Mouse (Mus musculus) skeletal muscle tissue, adult 2 months (tissue): ENCODE data around the gene Tac1.
"Not testable (repeated sequence)": the region's sequence is repeated elsewhere in the genome, so short reads cannot be mapped to it uniquely, and the experiment has no call there.

ENCODE experiments used
- DNase-seq: peaks from one replicate; pipeline ENCODE4 v3.0.0-alpha.2; 2012; ENCODE audit warnings: low read depth, low spot score

The Tac1 gene

DNA sequence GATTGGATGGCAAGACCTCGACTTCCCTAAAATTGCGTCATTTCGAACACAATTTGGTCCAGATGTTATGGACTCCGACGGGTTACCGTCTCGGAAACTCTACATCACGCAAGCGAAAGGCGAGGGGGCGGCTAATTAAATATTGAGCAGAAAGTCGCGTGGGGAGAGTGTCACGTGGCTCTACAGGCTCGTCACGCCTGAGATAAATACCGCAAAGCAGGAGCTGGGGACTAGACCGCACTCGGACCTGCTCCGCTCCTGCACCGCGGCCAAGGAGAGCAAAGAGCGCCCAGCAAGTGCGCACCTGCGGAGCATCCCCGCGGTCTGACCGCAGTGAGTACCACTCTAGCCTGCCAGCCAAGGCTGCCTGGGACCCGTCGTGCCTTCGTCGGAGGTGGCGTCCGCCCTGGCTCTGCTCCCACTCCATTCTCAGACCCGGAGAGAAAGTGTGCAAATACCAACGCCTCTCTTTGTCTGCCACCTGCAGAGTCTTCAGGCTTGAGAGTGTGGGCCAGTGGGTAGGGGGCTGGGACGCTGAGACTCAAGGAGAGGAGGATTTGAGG is at the start of gene Tac1:
Tac1 (plus strand) TSS at position 51 of the 563 bp plus-strand sequence.
- DNase-seq, result no peak

DNA sequence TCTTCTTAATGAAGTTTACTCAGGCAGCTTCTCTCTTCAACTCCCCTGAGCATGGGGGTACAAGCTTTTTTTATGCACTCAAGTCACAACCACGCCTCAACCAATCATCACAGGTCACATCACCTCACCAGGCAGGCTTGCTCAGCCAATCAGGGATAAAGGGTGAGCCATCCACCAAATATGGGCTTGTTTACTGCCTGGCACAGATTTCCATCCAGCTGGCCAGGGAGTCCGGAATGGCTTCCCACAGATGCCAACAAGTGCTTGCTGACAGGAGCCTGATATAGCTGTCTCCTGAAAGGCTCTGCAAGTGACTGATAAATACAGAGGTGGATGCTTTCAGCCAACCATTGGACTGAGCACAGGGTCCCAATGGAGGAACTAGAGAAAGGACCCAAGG is 11.2 kb upstream of the Tac1 start:
- DNase-seq, result not testable (repeated sequence)

DNA sequence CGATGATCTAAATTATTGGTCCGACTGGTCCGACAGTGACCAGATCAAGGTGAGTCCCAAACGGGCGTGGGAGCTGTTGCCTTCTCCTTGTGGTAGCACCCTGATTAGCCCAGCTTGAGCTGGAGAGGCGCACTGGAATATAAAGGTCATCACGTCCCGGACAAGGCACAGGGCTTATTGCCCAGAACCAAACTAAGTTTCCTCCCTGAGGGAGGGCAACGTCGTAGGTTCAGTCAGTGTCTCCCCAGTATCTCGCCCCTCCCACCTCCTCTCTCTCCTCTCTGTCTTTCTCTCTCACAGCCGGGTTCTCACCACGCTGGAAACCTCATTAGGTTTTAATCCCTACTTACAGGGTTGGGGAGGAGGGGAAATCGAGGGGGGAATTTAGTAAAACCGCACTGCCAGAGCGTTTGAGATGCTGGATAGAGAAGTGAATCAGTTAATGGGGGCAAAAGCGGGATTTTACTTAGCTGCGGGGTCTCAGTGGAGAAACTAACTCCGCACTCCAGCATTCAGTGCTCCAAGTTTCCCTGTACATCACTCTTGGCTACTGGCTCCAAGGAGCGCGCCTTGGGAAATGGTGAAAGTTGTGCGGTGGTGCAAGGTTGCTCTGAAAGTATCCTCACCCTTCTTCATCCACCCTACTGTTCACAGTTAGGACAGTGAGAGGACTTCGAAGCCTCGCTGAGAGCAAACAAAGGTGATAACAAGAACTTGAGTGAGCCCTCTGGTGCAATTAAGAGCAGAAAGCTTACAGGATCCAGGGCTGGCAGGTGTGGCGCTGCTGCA is 1.2 kb downstream of the Tac1 start:
- no peak for DNase-seq

DNA sequence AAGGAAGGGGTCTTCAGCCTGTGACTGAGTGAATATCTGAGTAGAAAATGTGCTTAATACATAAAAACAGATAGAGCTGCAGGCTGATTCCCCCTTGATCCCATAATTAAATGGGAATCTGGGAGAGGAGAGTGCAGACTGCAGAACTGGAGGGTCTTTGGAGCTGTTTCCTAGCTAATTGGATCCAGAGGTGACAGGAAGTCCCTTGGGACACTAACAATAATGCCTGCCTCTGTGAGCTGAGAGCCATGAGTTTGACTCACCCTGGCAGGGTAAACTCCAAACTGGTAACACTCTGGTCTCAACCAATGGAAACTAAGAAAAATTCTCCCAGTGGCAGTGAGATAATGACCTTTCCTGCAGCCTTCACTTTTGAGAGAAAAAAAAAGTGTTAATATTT is 3.5 kb downstream of the Tac1 start:
- no peak for DNase-seq

DNA sequence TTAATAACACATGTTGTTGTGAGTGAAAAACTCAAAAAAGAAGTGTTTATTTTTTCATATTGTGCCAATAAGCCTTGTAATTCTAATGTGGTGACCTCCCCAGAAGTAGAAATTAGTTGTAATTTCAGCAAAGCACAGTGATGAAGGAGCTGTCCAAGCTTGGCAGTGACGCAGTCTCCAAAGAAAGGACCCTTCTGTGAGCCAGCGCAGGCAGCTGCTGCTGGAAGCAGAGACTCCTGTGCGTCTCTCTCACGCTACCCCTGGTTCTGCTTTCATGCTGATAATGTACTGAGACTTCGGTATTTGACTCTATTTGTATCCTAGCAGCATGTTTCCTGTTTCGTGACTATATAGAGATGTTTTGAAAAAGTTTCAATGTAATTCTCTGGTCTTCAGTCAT is 7.8 kb downstream of the Tac1 start:
- DNase-seq, result no peak

DNA sequence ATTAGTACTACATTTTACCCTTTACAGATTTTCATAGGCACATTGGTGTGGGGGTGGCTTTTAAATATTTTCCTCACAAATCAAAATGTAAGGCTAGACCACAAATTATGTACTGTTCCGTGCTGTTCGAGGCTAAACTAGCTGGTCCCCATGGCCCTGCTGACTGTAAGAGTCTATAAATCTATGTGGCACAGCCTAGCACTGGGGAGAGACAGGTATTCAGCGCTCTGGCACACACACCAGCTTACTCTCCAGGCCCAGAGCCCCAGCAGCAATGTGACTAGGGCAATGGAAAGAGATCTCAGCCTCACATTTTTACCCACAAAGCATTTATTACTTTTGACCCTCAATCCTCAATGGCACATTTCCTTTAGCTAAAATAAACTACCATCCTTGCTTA is 9.9 kb downstream of the Tac1 start:
- no peak for DNase-seq

DNA sequence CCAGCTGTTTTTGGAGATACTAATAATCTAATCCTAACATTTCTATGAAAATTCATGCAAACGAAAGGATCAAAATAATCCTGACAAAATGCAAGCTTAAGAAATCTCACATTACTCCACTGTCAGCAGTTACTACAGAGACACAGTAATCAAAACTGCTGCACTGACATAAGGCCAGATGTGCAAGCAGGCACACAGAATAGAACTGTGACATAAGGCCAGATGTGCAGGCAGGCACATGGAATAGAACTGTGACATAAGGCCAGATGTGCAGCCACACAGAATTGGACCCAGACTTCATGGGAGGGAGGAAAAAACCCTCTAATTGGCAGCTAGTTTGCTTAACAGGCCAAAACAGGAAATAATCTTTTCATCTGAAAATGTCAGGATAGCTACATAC is 16.5 kb downstream of the Tac1 start:
- no peak for DNase-seq

DNA sequence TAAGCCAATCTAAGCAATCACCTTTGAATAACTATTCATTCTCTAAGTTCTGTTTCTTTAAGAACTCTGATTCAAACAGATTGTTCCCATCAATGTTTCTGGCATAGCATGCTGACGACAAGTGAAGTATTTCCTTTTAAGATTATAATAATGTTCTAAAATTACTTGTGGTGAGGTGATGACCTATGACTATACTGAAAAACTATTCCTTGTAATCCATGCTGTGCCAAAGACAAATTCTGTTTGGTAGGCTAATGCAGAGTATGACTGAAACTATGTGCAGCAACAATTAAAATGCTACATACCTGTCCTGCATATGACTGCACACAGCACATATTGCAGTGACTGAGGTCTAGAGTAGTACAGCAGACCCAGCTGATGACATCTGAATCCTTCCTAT is 23.4 kb downstream of the Tac1 start:
- DNase-seq, result no peak

DNA sequence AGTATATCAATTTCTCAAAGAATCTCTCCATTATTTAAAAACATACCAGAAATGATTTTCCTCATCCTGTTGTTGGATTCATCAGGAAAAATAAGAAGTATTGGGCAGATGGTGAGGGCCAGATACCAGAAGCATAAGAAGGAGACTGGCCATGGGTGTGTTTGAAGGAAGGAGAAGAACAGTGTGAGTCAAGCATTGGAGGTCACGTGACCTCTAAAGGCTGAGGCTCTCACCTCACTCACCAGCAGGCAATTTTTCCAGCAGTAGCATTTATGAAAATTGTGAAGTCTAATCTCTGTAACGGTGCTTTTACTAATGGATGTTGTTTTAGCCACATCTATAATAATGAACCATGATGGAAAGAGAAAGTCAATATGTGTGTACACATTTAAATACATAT is 39.8 kb downstream of the Tac1 start:
- DNase-seq, result no peak

DNA sequence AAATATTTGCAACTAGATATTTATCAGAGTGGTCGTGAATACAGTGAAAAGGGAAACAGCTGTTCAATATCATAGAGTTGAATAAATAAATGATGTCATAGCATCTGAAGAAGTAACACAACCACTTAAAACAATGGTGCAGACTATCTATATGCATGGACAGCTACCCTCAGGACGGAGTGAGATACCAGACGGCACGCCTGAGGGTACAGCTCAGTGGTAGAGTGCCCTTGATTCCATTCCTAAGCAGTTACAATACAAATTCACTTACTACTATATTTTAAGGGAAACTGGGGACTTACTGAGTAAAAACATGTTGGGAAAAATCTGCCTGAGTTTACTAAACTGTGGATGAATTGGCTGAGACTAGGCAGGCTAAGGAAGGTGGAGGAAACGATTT is 43.7 kb downstream of the Tac1 start:
- DNase-seq, result no peak

DNA sequence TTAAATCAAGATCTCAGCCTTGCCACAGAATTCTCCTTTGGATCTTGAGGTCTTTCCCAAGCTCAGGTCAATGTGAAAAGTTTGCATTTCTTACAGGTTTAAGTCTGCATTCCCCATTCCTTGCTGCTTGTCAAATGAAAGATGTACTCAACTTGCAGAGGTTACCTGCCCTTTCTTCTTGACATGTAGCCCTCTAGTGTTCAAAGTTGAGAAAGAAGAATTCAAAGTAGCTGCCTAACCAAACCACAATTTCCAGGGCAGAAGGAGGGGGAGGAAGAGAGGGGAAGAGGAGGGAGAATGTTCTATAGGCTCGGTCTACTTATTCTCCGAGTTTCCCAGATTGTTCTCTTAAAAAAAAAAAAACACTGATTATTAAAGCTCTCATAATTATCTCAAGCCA is 45.5 kb downstream of the Tac1 start:
- no peak for DNase-seq

DNA sequence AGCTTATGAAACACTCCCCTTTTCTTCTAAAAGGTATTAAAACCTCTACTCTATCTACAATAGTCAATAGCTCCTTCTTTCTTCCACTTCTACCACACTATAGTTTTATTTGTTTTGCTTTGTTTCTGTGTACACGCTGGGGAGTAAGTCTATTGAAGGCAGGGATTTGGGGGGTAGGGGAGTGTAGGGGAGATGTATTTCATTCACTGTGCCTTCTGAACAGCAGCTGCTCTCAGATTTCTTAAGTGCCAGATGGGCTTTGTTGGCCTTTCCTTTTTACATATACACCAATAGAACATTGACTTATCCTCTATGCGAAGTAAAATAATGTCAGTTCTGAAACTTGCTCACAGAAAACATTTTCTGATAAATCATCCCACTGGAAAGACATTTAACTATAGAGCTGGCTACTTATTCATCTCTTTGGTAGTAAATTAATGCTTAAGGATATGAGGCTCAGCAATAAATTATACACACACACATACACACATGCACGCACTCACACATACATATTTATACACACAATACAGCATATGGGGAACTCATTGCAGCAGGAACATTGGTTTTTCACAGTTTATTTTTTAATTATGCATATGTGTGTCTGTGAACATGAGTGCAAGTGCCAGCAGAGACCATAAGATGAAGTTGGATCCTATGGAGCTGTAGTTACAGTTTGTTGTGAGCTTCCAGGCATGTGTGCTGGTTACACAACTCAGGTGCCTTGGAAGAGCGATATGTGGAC is 46.8 kb downstream of the Tac1 start:
- no peak for DNase-seq

DNA sequence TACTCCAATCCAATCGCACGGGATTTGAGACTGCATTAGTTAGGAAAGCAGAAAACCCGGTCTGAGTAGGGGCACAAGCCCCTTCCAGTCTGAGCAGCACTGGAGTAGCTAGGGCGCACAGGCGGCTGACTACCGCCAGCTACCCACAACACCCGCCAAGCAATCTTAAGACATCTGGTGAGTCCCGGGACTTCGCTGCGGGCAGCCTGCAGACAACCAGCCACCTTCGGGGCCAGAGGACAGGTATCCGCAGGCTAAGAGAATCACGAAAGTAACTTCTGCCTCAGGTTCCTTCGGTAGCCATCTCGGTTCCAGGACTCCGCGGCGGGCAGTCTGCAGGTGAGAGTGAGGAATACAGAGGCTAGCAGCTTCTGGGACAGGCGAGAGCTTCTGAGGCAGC is 59.0 kb downstream of the Tac1 start:
- DNase-seq, result not testable (repeated sequence)
